Mouse (Mus musculus): ENCODE measurements at regions not wholly inside any gene's neighbourhood (a gene's known extent, or its start where the extent isn't known, plus 50 kb on each side); places are given as distances from the start of the nearest gene placed in this dataset.

GRCm38 (mm10) chr11:63573271-63573670 lies 348.8 kb downstream of the Hs3st3b1 start:
- DNase-seq (ENCODE audit: low read depth): no peak

GRCm38 (mm10) chr11:63583321-63583720 lies 338.8 kb downstream of the Hs3st3b1 start:
- DNase-seq (ENCODE audit: low read depth): no peak

DNA sequence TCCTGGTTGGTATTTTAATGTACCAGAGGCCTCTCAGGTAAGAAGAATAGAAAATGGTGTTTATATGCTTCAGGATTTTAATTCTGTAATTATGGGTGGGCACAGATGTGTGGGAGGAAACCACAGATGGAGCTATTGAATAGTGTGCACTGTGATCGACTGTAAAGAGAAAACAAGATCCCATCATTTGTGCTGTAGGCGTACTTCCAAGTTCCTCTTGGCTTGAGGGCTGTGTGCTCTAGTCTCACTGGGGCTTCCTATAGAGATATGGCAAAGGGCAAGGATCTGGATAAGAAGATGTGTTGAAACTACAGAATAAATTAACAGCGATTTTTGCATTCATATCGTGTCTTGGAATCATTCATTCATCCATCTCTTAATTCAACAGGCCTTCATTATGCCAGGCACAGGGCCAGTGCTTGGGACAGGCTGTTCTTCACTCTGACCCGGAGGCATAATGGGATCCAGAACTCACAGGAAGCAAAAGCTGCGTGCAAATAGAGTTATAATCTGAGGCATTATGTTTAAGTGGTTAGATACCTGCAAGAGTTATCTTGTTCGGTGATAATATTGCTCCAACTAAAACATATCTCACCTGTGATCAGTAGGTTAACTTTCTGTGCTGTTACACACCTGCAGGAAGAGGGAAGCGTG lies 336.7 kb downstream of the Hs3st3b1 start:
- no peak for DNase-seq (ENCODE audit: low read depth)

- DNase-seq (ENCODE audit: low read depth): no peak
These were observed 301.9 kb downstream of the Hs3st3b1 start for GRCm38 (mm10) chr11:63620220-63620619.

GRCm38 (mm10) chr11:63630336-63630735 lies 291.8 kb downstream of the Hs3st3b1 start:
- no peak for DNase-seq (ENCODE audit: low read depth)

- no peak for DNase-seq (ENCODE audit: low read depth)
These were observed 265.0 kb downstream of the Hs3st3b1 start for GRCm38 (mm10) chr11:63657057-63657456.

GRCm38 (mm10) chr11:63665268-63665934 lies 256.7 kb downstream of the Hs3st3b1 start:
- no peak for DNase-seq (ENCODE audit: low read depth)

- no peak for DNase-seq (ENCODE audit: low read depth)
These were observed 251.6 kb downstream of the Hs3st3b1 start for GRCm38 (mm10) chr11:63670477-63670876.

DNA sequence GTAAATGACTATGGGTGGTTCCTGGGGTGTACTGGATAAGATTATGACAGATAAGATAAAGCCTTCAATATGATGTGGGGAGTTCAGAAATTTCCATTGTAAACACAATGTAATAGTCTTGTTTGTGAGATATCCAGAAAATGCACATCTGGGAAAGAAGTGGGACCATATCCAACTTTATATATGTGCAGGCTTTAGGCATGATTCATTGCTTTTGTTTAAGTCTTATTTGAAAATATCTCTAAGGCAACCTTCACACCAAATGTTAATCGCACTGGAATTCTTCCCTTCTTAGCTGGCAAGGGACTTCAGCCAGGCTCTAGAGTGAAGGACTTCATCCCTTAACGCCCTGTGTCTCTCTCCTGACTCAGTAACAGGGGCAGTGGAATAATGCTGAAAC lies 250.3 kb downstream of the Hs3st3b1 start:
- DNase-seq (ENCODE audit: low read depth): no peak

DNA sequence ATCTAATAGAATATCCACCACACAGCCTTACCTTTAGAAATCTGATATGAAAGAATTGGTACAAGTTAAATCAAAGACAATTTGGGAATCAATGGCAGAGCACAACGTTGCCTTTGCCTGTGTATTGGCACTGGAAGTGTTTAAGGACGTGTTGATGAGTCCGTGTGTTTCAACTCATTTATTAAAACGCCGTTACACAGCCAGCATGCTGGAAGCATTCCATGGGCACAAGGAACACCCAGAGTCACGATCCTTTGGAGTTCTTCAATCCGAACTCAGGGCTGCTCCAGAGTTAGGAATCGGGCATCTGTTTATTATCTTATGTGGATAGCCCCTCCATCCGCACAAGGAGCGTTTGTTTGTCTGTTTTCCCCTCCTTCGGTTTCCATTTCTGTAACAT lies 244.2 kb downstream of the Hs3st3b1 start:
- DNase-seq (ENCODE audit: low read depth): no peak

DNA sequence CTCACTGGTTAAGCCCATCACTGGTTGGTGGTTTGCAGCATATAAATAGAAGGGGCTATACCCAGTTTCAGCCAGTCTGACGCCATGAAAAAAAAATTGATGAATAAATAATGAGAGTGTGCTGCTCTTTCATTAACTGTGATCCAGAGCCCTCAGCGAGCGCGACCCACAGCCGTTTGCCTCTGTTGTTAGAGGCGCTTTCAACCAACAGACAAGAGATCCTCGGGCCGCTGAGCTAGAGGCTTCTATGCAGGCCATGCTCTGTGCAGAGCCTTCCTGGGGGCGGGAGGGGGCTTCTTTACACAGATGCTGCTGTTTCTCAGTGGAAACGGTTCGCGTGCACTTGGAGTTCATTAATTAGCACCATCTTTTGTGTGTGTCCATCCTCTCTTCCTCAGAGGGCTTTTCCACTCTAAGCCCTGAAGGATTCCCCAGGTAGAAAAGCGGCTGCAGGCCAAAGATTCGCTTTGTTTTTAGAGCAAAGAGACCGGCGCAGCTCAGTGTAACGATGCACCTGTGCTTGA lies 243.6 kb downstream of the Hs3st3b1 start:
- no peak for DNase-seq (ENCODE audit: low read depth)

DNA sequence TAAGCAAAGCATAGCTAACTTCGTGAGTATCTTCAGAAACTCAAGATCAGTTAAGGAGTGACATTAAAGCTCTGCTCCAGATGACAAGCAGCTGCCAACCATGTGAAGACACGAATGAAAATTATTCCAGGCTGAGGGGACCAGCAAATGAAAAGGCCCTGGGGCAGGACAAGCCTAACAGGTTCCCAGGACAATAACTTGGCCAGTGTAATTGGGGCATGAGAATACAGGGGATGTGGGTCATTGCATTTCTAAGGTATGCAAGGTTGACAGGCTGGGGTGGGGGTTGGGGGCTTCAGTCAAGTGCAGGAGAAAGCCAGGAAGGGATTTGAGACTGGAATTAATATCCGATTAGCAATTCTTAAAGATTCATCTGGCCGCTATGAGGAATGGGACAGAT lies 242.6 kb downstream of the Hs3st3b1 start:
- no peak for DNase-seq (ENCODE audit: low read depth)

DNA sequence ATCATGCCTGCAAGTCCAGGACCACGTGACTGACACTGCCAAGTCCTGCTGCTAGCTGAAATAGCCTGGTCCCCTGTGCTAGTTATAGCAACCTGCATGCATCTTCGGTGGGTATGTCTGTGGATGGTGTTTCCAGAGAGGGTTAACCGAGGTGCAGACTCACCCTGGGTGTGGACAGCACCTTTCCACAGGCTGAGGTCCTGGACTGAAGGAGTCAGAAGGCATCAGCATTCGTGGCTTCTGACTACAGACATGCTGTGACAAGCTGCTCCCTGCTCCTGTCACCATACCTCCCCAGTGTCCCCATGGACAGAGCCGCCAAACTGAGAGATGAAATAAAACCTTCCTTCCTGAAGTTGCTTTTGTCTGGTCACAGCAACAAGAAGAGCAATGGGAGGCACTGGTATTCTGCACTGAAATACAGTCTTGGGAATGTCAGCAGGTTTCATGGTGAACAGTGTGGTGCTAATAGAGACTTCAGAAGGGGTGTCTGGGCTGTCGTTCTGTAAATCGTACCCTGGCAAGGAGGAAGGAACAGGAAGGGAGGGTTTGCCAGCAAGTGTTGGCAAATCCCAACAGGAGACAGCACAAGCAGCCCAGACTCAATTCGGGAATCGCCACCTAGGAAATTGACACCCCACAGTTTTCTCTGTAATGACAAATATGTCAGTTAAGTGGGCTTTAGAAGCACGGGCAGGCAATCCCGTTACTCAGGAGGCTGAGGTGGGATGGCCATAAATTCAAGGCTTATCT lies 237.7 kb downstream of the Hs3st3b1 start:
- DNase-seq (ENCODE audit: low read depth): no peak

DNA sequence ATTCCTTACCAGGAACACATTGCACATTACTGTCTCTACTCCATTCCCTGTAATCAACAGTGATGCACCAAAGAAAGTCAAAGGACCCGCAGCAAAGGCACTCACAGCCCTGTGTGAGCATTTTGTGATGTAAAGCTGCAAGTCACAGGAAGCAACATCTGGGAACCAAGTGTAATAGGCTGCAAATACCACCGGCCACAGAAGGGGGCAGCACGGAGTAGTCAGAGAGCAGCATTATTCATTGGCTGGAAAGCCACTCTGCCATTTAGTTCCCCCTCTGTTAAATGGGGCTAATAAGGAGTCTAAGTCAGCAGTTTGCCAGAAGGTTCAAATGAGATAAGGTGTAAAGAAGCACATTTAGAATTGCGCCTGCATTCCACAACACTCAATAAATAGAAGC lies 231.0 kb downstream of the Hs3st3b1 start:
- no peak for DNase-seq (ENCODE audit: low read depth)

DNA sequence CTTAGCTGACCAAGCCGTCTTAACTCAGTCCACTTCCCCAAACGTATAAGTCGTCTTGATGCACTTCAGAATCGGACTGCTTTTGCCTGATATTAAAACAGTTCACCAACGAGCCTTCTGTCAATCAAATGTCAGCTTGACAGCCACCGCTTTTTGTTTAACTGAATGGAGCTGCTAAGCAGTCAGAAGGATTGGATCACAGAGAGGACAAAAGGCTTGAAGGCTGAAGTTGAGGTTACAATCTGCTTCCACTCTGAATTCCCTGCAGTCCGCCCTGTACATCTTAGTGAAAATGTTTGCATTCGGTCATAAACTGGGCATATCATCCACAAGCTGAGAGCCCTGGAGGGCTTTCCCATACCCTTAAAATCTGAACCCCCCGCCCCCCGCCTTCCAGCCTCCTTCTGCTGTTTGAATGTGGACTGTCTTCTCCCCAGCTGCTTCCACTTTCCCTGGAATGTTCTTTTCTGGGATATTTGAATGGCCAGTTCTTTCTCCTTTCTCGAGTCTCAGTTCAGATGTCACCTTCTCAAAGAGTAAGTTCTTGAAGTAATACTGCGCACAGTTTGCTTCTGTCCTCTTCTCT lies 217.0 kb downstream of the Hs3st3b1 start:
- no peak for DNase-seq (ENCODE audit: low read depth)

DNA sequence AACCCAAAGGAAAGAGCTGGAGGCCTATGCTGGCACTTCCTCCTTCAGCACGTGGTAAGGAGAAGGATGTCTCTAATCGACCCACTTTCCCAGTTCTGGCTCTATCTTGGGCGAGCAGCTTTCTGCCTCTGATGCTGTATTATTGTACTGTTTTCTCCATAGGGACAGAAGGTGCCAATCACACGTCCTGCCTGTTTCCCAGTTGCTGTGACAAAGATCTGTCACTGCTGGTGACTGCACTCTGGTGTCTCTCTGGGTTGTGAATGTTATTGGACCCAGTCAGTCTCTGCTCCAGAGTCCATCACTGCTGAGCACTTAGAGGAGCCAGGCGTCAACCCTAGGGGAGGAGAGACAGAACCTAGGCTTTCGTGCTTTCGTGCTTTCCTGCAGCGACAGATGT lies 216.0 kb downstream of the Hs3st3b1 start:
- DNase-seq (ENCODE audit: low read depth): no peak

- no peak for DNase-seq (ENCODE audit: low read depth)
These were observed 215.0 kb downstream of the Hs3st3b1 start for GRCm38 (mm10) chr11:63707093-63707492.

DNA sequence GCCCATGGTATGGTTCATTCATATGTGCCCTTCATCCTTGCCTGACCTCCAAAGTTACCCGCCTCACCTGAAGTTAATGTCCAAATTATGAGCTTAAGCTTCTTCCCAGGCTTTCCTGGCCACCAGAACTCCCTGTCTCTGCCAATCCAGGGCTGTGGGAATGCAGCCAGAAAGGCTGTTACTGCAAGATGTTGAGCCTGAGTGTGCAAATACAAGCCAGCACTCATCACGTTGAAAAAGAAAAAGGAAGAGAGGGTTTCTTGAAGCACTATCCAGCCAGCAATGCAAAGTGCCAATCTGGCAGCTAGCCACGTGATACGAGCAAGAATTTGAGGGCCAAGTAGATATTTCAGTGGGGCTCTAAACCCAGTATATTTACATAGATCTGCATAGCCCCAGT lies 213.7 kb downstream of the Hs3st3b1 start:
- no peak for DNase-seq (ENCODE audit: low read depth)

DNA sequence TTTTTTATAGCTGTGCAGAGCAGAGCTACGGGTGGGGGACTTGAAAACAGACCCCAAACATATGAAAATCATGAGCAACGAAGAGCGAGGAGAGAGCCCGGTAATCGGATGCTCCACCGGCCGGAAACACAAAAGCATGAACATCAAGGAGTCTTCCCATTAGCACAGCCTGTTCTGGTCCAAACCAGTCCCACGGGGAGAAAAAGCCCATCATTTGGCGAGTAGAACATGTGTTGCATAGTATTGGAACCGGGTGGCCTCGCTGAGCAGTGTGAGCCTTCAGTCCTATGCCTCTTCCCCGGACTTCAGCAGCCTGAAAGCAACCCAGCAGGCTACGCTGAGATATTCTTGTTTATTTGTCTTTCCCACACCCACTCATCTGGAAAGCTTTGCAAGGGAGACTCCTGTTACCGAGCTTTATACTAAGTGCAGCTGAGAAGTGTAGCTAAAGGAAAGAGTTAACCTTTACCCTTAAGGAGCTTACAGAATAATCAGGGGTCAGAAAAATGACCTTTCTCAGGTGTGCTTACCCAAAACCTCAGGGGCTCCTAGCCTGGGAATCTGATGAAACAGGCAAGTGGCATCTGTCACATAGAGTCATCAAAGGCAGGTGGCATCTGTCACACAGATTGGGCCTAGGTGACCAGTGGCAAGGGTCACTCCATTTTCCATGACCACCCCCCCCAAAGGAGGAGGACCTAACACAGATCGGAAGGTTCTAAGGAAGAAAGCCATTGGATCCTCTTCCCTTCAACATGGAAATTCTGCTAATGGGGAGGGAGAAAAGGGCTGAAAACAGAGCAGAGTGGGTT lies 209.8 kb downstream of the Hs3st3b1 start:
- DNase-seq (ENCODE audit: low read depth): no peak

- no peak for DNase-seq (ENCODE audit: low read depth)
These were observed 199.8 kb downstream of the Hs3st3b1 start for GRCm38 (mm10) chr11:63722261-63722660.

- no peak for DNase-seq (ENCODE audit: low read depth)
These were observed 191.2 kb downstream of the Hs3st3b1 start for GRCm38 (mm10) chr11:63730880-63731279.

DNA sequence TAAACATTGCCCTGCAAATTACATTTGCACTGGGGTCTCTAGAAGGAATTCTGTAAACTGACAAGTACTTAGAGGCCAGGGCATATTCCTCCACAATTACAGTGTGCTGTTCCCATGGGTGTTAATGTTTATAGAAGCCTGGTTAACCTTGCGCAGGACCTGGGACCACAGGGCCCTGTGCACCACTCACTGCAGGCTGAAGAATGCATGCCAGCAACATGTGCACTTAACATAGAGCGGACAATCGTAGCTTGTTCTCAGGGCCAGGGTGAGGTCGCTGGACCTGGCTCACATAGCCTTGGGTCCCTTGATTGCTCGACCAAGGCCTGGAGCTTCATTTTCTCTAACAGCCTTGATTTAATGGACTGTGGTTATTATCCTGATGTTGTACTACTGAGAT lies 168.8 kb downstream of the Hs3st3b1 start:
- DNase-seq (ENCODE audit: low read depth): no peak
